Mouse (Mus musculus): ENCODE data around the gene Enoph1.

Gene Enoph1

GRCm38 (mm10) chr5:100079931-100080275 is 40.1 kb downstream of the Enoph1 start:
- DNase-seq, result no peak

- DNase-seq, result no peak
These were observed 42.2 kb downstream of the Enoph1 start for GRCm38 (mm10) chr5:100082006-100082405.

GRCm38 (mm10) chr5:100083953-100084562 is 44.3 kb downstream of the Enoph1 start:
- DNase-seq, result no peak

- DNase-seq, result no peak
These were observed 45.3 kb downstream of the Enoph1 start for GRCm38 (mm10) chr5:100085097-100085496.

- DNase-seq, result no peak
These were observed 50.9 kb downstream of the Enoph1 start for GRCm38 (mm10) chr5:100090515-100091262.

GRCm38 (mm10) chr5:100091263-100091594 is 51.4 kb downstream of the Enoph1 start:
- DNase-seq, result no peak

GRCm38 (mm10) chr5:100091602-100092001 is 51.8 kb downstream of the Enoph1 start:
- DNase-seq, result no peak

- DNase-seq, result no peak
These were observed 57.2 kb downstream of the Enoph1 start for GRCm38 (mm10) chr5:100096955-100097354.

- DNase-seq, result no peak
These were observed 58.2 kb downstream of the Enoph1 start for GRCm38 (mm10) chr5:100097967-100098366.

- no peak for DNase-seq
These were observed 62.6 kb downstream of the Enoph1 start for GRCm38 (mm10) chr5:100102395-100102794.

- DNase-seq, result peak; percentile 22 to 43
These were observed 69.1 kb downstream of the Enoph1 start for GRCm38 (mm10) chr5:100108866-100109265.

- DNase-seq, result no peak
These were observed 69.9 kb downstream of the Enoph1 start for GRCm38 (mm10) chr5:100109543-100110282.

- DNase-seq, result no peak
These were observed 70.8 kb downstream of the Enoph1 start for GRCm38 (mm10) chr5:100110581-100110980.

- DNase-seq, result no peak
These were observed 73.6 kb downstream of the Enoph1 start for GRCm38 (mm10) chr5:100113403-100113802.

All from lung, adult 18-20 months (tissue).